Mouse (Mus musculus) liver, postnatal 0 days (tissue): ENCODE results near the gene Hspb9. TPM values are rescaled to one million over a fixed set of nuclear protein-coding genes. Genes with fewer than 3 reads are reported as not detected.

Experiments
- ATAC-seq: fragments of 200-750 bp; cut with Nextera tagmentation; 2 replicates; pipeline ENCODE4 v1.8.0; 2017; ENCODE audit warnings: mild to moderate bottlenecking, moderate library complexity
- DNase-seq: peaks from one replicate; pipeline ENCODE4 v3.0.0-alpha.2; 2016
- H3K27ac ChIP-seq: fragments of 300-500 bp; sonication (generic); 2 replicates; pipeline ENCODE4 v1.5.1; 2014; ENCODE audit warnings: antibody characterized with exemption, moderate library complexity, mild to moderate bottlenecking, low read depth
- H3K27me3 ChIP-seq: fragments of 300-500 bp; sonication (generic); 2 replicates; pipeline ENCODE4 v1.6.1; 2014; ENCODE audit warnings: low read length, control low read depth, mixed read lengths; ENCODE audit not compliant: insufficient read depth
- H3K36me3 ChIP-seq: fragments of 300-500 bp; sonication (generic); replicated peaks from 2 replicates; pipeline ENCODE4 v1.6.1; 2014; ENCODE audit warnings: mild to moderate bottlenecking, control low read depth, low read length, moderate library complexity, mixed read lengths; ENCODE audit not compliant: insufficient read depth
- H3K4me1 ChIP-seq: fragments of 300-500 bp; sonication (generic); 2 replicates; pipeline ENCODE4 v1.6.1; 2014; ENCODE audit warnings: antibody characterized with exemption, mild to moderate bottlenecking, control low read depth; ENCODE audit not compliant: insufficient read depth
- H3K4me2 ChIP-seq: fragments of 300-500 bp; sonication (generic); 2 replicates; pipeline ENCODE4 v1.6.1; 2014; ENCODE audit warnings: low read depth, mild to moderate bottlenecking, low read length, moderate library complexity, mixed read lengths
- H3K4me3 ChIP-seq: fragments of 300-500 bp; sonication (generic); 2 replicates; pipeline ENCODE4 v1.5.1; 2014; ENCODE audit warnings: low read depth, low read length
- H3K9ac ChIP-seq: fragments of 300-500 bp; sonication (generic); replicated peaks from 2 replicates; pipeline ENCODE4 v1.6.1; 2014; ENCODE audit warnings: mild to moderate bottlenecking, moderate library complexity
- H3K9me3 ChIP-seq: fragments of 300-500 bp; sonication (generic); 2 replicates; pipeline ENCODE4 v1.6.1; 2016; ENCODE audit warnings: mild to moderate bottlenecking, control low read depth, low read length, mixed read lengths
- CTCF ChIP-seq: sonication (generic); IDR thresholded peaks from 2 replicates; pipeline ENCODE4 v1.5.1; 2016; ENCODE audit warnings: antibody characterized with exemption, low read depth
- EP300 ChIP-seq: IDR thresholded peaks from 2 replicates; pipeline ENCODE4 v1.6.1; 2016; ENCODE audit warnings: antibody characterized with exemption, low read depth, mild to moderate bottlenecking
- WGBS: fragments of 180-500 bp; shearing (Covaris S2); extraction: QIAGEN DNeasy Blood & Tissue Kit; methylation state at CpG from one replicate; pipeline ENCODE4 v1.1.7; 2014; ENCODE audit not compliant: insufficient replicate concordance; 5-methylcytosine and 5-hydroxymethylcytosine counted together
- polyA plus RNA-seq: library from polyadenylated mRNA; unstranded; fragments of >200 nt; fragmentation: Nextera tagmentation; extraction: Ambion mirVana; gene quantifications from 2 replicates; pipeline ENCODE4 v1.2.1, GENCODE M21; 2015

Gene Hspb9
- polyA plus RNA-seq, 1 experiment from 2014 or later: 0.35 TPM

GRCm38 (mm10) chr11:100738066-100738604 is 24.5 kb downstream of the Hspb9 start, which contains the start of gene Rab5c:
Rab5c (minus strand) TSS chr11:100738215.
- peak within 1 kb of the TSS; percentile 97 for H3K27ac ChIP-seq
- under 1% methylated on average over 39 of the region's 39 CpGs for WGBS
- peak within 1 kb of the TSS; percentile 88 for H3K4me2 ChIP-seq
- DNase-seq (peak; percentile 99), ATAC-seq (peak; percentile 99)
- peak within 1 kb of the TSS; percentile 100 for H3K9ac ChIP-seq
- no peaks in the 10 kb centered on the region for H3K27me3 ChIP-seq
- H3K36me3 ChIP-seq: peaks cover 6% of the 10 kb centered on the region; the same call in 1 of the 2 replicates
- TF ChIP-seq EP300: peak; percentile 54; the same call in 1 of the 2 replicates
- 0 out of 2 replicates have a peak, but pooled peaks have one; percentile 12 for TF ChIP-seq CTCF
- H3K4me3 ChIP-seq: peak within 1 kb of the TSS; percentile 100
- H3K9me3 ChIP-seq: no peaks in the 10 kb centered on the region
- H3K4me1 ChIP-seq: peaks cover 33% of the 10 kb centered on the region

- Histone ChIP-seq H3K4me3 (peak overlapping the region; percentile 100), H3K4me1 (peaks cover 33% of the 10 kb centered on the region), H3K36me3 (peaks cover 5% of the 10 kb centered on the region; the same call in 1 of the 2 replicates), H3K27me3 (no peaks in the 10 kb centered on the region), H3K27ac (peak overlapping the region; percentile 79), H3K4me2 (peak overlapping the region; percentile 88), H3K9ac (peak overlapping the region; percentile 69), H3K9me3 (no peaks in the 10 kb centered on the region)
- WGBS: 21% methylated on average over 5 of the region's 5 CpGs
- TF ChIP-seq EP300 (no peak), CTCF (no peak)
- no peak for ATAC-seq
- no peak for DNase-seq
Measured at GRCm38 (mm10) chr11:100738749-100739148, 25.1 kb downstream of the Hspb9 start.

- DNase-seq: no peak
Measured at GRCm38 (mm10) chr11:100741348-100741747, 27.7 kb downstream of the Hspb9 start.

GRCm38 (mm10) chr11:100745085-100745484 is 31.4 kb downstream of the Hspb9 start:
- Histone ChIP-seq H3K9ac (no peak overlapping the region), H3K4me1 (peaks cover 12% of the 10 kb centered on the region), H3K27me3 (peaks cover 10% of the 10 kb centered on the region; the same call in 1 of the 2 replicates), H3K36me3 (no peaks in the 10 kb centered on the region), H3K9me3 (no peaks in the 10 kb centered on the region), H3K4me2 (no peak overlapping the region), H3K4me3 (no peak overlapping the region), H3K27ac (no peak overlapping the region)
- WGBS: 16% methylated on average over 6 of the region's 6 CpGs
- DNase-seq (peak; percentile 60), ATAC-seq (no peak)
- TF ChIP-seq CTCF: peak; percentile 80
- TF ChIP-seq EP300: no peak

More at GRCm38 (mm10) chr11:100741348-100741747, 27.7 kb downstream of the Hspb9 start:
- Histone ChIP-seq H3K27me3 (no peaks in the 10 kb centered on the region), H3K36me3 (no peaks in the 10 kb centered on the region), H3K27ac (no peak overlapping the region), H3K4me1 (peaks cover 17% of the 10 kb centered on the region), H3K9ac (no peak overlapping the region), H3K4me3 (no peak overlapping the region), H3K4me2 (no peak overlapping the region), H3K9me3 (no peaks in the 10 kb centered on the region)
- ATAC-seq: no peak
- WGBS: 81% methylated on average over 6 of the region's 6 CpGs
- no peak for TF ChIP-seq CTCF
- no peak for TF ChIP-seq EP300

GRCm38 (mm10) chr11:100746546-100746945 is 32.9 kb downstream of the Hspb9 start:
- Histone ChIP-seq H3K4me3 (no peak overlapping the region), H3K27ac (0 out of 2 replicates have a peak overlapping the region, but pooled peaks have one; percentile 3), H3K27me3 (peaks cover 10% of the 10 kb centered on the region; the same call in 1 of the 2 replicates), H3K4me2 (no peak overlapping the region), H3K9ac (no peak overlapping the region), H3K36me3 (no peaks in the 10 kb centered on the region), H3K9me3 (no peaks in the 10 kb centered on the region), H3K4me1 (peaks cover 12% of the 10 kb centered on the region)
- ATAC-seq (no peak), DNase-seq (no peak)
- WGBS: 84% methylated on average over 10 of the region's 10 CpGs
- TF ChIP-seq CTCF: no peak
- no peak for TF ChIP-seq EP300

GRCm38 (mm10) chr11:100747114-100747513 is 33.5 kb downstream of the Hspb9 start:
- Histone ChIP-seq H3K9ac (no peak overlapping the region), H3K36me3 (no peaks in the 10 kb centered on the region), H3K9me3 (no peaks in the 10 kb centered on the region), H3K4me1 (peaks cover 12% of the 10 kb centered on the region), H3K4me2 (no peak overlapping the region), H3K27me3 (peaks cover 10% of the 10 kb centered on the region; the same call in 1 of the 2 replicates), H3K27ac (0 out of 2 replicates have a peak overlapping the region, but pooled peaks have one; percentile 3), H3K4me3 (no peak overlapping the region)
- ATAC-seq (peak; percentile 94), DNase-seq (peak; percentile 37)
- 46% methylated on average over 5 of the region's 5 CpGs for WGBS
- TF ChIP-seq EP300 (no peak; the same call in 1 of the 2 replicates), CTCF (no peak)
